Mouse (Mus musculus) left cerebral cortex, postnatal 25 days (tissue): ENCODE data around the gene Gabarap. TPM values are rescaled to one million over a fixed set of nuclear protein-coding genes. Genes with fewer than 3 reads are reported as not detected.

ENCODE experiments used
- DNase-seq, 2 experiments: peaks; one replicate each; pipeline ENCODE4 v3.0.0; 2022; ENCODE audit warnings: low spot score in 2 of 2, mixed read lengths in 1 of 2
- intact Hi-C: fragments of 180-260 bp; cut with DNase I; formaldehyde crosslinking; loops from one replicate; pipeline ENCODE4 v1.15.1; 2025
- microRNA-seq, 2 experiments: library from miRNA; unstranded; fragments of <30 nt; microRNA quantifications; one replicate each; pipeline ENCODE4 v1.2.0; 2022
- total RNA-seq, 2 experiments: library from RNA; stranded (reverse); gene quantifications; 2 replicates each; pipeline ENCODE4 v1.2.3; 2021

Gene Gabarap
- total RNA-seq, 2 experiments from 2014 or later: 217 to 218 TPM

GRCm38 (mm10) chr11:70039631-70040030 is 48.7 kb downstream of the Gabarap start:
- intact Hi-C loops: no loop called here
- DNase-seq: no peak

- intact Hi-C loops: no loop called here
- DNase-seq: peak in 1 of 2 experiments; percentile 79
These were observed 49.2 kb downstream of the Gabarap start for GRCm38 (mm10) chr11:70040184-70040583.

- intact Hi-C loops: no loop called here
- DNase-seq: no peak
These were observed 51.6 kb downstream of the Gabarap start for GRCm38 (mm10) chr11:70042309-70043085.

DNA sequence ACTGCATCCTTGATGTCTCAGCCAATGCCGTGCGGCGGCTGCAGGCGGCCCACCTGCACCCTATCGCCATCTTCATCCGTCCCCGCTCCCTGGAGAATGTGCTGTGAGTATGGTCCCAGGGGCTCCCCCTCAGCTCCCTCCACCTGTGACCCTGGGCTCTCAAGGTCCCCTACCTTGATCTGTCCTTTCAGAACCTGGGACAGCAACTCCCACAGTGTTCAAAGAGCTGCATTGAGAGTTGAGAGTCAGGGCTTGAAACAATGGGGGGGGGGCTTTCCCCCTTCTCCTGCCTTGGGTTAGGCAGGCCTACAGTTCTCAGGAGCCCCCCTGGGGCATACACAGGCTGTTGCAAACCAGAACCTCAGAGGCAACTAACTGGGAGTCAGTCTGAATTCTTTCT is 52.7 kb downstream of the Gabarap start:
- no peak for DNase-seq
- intact Hi-C loops: no loop called here

Small RNA genes lying within 50 kb of the gene (microRNA-seq; reads per million reads assigned to microRNA genes)
- 0.25 to 0.67 reads per million in 2 experiments for gene Gm44349
- gene Mir324: 10,881 to 11,260 reads per million in 2 experiments

Other genes with a start within 250 kb of the Gabarap start
- 10 to 100 TPM; 53.3 to 53.6 TPM for gene Polr2a, start 232.5 kb upstream of the Gabarap start, total RNA-seq
- not detected for gene Slc35g3, start 229.2 kb upstream of the Gabarap start, total RNA-seq
- gene Zbtb4, start 225.2 kb upstream of the Gabarap start, total RNA-seq: 100 to 1,000 TPM; 110 to 114 TPM
- gene Chrnb1, start 195.2 kb upstream of the Gabarap start, total RNA-seq: 1 to 10 TPM; 1.3 to 2.0 TPM
- 10 to 100 TPM; 14.9 to 17.2 TPM for gene Fgf11, start 189.3 kb upstream of the Gabarap start, total RNA-seq
- not detected for gene Tmem102, start 185.5 kb upstream of the Gabarap start, total RNA-seq
- gene Gm39566, start 175.8 kb upstream of the Gabarap start, total RNA-seq: not detected
- not detected for gene Spem2, start 172.7 kb upstream of the Gabarap start, total RNA-seq
- gene Spem1, start 169.0 kb upstream of the Gabarap start, total RNA-seq: under 1 TPM in 1 of 2 experiments, not detected in 1; 0.43 TPM
- 100 to 1,000 TPM; 233 to 248 TPM for gene Nlgn2, start 153.4 kb upstream of the Gabarap start, total RNA-seq
- gene Tmem256, start 152.6 kb upstream of the Gabarap start, total RNA-seq: 100 to 1,000 TPM; 129 to 134 TPM
- 10 to 100 TPM; 15.6 to 19.2 TPM for gene Plscr3, start 144.8 kb upstream of the Gabarap start, total RNA-seq
- gene Tnk1, start 132.4 kb upstream of the Gabarap start, total RNA-seq: under 1 TPM in 1 of 2 experiments, not detected in 1; 0.27 TPM
- gene Tmem95, start 113.1 kb upstream of the Gabarap start, total RNA-seq: not detected
- gene Kctd11, start 109.7 kb upstream of the Gabarap start, total RNA-seq: 1 to 10 TPM; 1.1 to 1.2 TPM
- not detected for gene Acap1, start 95.6 kb upstream of the Gabarap start, total RNA-seq
- under 1 TPM; 0.55 to 0.60 TPM for gene 2810408A11Rik, start 90.2 kb upstream of the Gabarap start, total RNA-seq
- gene Neurl4, start 90.1 kb upstream of the Gabarap start, total RNA-seq: 100 to 1,000 TPM; 113 to 117 TPM
- gene Gps2, start 77.3 kb upstream of the Gabarap start, total RNA-seq: 10 to 100 TPM; 26.9 to 33.2 TPM
- gene Eif5a, start 69.2 kb upstream of the Gabarap start, total RNA-seq: 100 to 1,000 TPM; 425 to 450 TPM
- 10 to 100 TPM in 1 of 2 experiments, 1 to 10 TPM in 1; 6.1 to 10.7 TPM for gene Ybx2, start 55.3 kb upstream of the Gabarap start, total RNA-seq
- 1 to 10 TPM; 2.3 to 3.5 TPM for gene Slc2a4, start 43.0 kb upstream of the Gabarap start, total RNA-seq
- gene Cldn7, start 26.4 kb upstream of the Gabarap start, total RNA-seq: not detected
- gene Ctdnep1, start 10.0 kb upstream of the Gabarap start, total RNA-seq: 100 to 1,000 TPM; 117 to 129 TPM
- gene Elp5, start 8.6 kb upstream of the Gabarap start, total RNA-seq: 100 to 1,000 TPM; 106 to 109 TPM
- 10 to 100 TPM; 44.6 to 47.5 TPM for gene Phf23, start 4.6 kb downstream of the Gabarap start, total RNA-seq
- gene Dvl2, start 9.5 kb downstream of the Gabarap start, total RNA-seq: 10 to 100 TPM; 26.1 to 32.2 TPM
- gene Acadvl, start 24.3 kb downstream of the Gabarap start, total RNA-seq: 10 to 100 TPM; 57.4 to 59.3 TPM
- gene Dlg4, start 25.8 kb downstream of the Gabarap start, total RNA-seq: 100 to 1,000 TPM; 931 to 954 TPM
- gene Asgr1, start 62.9 kb downstream of the Gabarap start, total RNA-seq: 1 to 10 TPM; 1.7 to 3.1 TPM
- not detected for gene Asgr2, start 101.5 kb downstream of the Gabarap start, total RNA-seq
- under 1 TPM; 0.44 to 0.50 TPM for gene Mgl2, start 139.2 kb downstream of the Gabarap start, total RNA-seq
- gene Clec10a, start 165.1 kb downstream of the Gabarap start, total RNA-seq: 1 to 10 TPM; 2.3 to 2.4 TPM
- 10 to 100 TPM; 23.9 to 27.1 TPM for gene Slc16a11, start 221.6 kb downstream of the Gabarap start, total RNA-seq
- 1 to 10 TPM; 7.0 to 8.3 TPM for gene Slc16a13, start 229.9 kb downstream of the Gabarap start, total RNA-seq
- gene Bcl6b, start 238.7 kb downstream of the Gabarap start, total RNA-seq: 1 to 10 TPM; 1.7 to 2.2 TPM
- 10 to 100 TPM; 45.9 to 47.1 TPM for gene 0610010K14Rik, start 246.8 kb downstream of the Gabarap start, total RNA-seq
- gene Gm21988, start 248.7 kb downstream of the Gabarap start, total RNA-seq: 1 to 10 TPM; 5.2 to 6.0 TPM
- 100 to 1,000 TPM; 261 to 273 TPM for gene Rnasek, start 248.7 kb downstream of the Gabarap start, total RNA-seq